Mouse (Mus musculus) NIH3T3 (cell line): ENCODE data around the gene Sgsh.

Experiments used
- DNase-seq: peaks from one replicate; pipeline ENCODE4 v3.0.0-alpha.2; 2012; ENCODE audit warnings: low read depth

The Sgsh gene

GRCm38 (mm10) chr11:119375425-119375824 is 20.1 kb upstream of the Sgsh start:
- DNase-seq: no peak

GRCm38 (mm10) chr11:119363534-119364145 is 8.3 kb upstream of the Sgsh start:
- DNase-seq: peak; percentile 84

DNA sequence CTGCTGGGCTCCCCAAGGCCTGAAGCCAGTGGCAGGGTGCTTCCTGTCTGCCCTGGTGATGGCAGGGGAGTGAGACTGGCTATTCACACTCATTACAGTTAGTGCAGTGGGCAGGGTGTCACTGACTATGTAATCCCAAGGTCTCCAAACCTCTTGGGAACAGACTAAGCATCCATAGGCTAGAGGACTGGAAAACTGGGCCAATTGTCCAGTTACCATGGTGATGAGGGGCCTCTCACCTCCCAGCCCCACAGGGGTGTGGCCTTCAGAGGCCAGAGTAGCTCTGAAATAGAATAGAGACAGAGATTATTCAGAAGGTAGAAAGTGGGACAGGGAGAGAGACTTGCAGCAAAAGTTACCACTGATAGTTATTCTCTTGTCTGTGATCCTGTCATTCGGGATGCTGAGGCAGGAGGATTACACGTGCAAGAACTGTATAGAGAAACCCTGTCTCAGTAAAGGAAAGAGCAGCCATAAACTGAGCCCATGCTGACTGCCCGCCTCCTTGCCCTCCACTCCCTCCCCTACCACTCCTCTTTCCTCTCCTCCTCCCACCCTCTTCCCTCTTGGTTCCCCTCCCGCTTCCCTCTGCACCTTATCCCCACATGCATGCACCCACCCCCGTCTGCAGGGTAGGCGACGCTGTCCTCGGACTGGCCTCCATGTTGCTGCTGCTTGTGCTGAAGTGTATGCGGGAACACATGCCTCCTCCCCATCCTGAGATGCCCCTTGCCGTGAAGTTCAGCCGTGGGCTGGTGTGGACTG is 7.6 kb upstream of the Sgsh start:
- DNase-seq: no peak

GRCm38 (mm10) chr11:119359089-119359488 is 3.8 kb upstream of the Sgsh start:
- no peak for DNase-seq

DNA sequence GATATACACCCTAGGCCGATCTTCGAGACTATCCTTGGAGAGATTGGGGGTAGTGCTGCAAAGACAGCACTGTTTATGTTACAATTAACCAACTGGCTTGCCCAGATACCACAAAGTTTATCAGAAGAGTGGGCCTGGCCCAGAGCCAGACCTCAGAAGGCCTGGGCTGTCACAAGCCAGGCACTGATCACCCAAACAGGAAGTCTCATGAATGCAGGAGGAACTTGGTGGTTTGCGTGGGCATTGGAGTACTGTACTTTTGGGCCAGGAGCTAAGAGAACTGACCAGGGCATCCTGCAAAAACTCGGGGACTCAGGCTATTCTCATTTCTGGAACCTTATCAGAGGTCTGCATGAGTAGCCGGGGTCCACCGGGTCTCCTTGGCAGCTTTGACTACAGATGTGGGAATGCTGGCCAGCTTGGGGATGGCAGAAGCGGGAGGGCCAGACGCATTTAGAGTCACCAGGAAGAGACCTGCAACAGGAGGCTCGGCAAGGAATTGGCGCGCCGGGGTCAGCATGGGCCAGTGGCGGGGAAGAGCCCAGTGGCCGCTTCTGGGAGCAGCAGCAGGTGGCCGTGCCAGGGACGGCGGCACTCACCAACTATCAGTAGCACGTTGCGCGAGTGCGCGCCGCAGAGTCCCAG is 416 bp downstream of the Sgsh start:
- peak; percentile 55 for DNase-seq

- DNase-seq: no peak
Measured at GRCm38 (mm10) chr11:119353946-119354345, 1.4 kb downstream of the Sgsh start.

DNA sequence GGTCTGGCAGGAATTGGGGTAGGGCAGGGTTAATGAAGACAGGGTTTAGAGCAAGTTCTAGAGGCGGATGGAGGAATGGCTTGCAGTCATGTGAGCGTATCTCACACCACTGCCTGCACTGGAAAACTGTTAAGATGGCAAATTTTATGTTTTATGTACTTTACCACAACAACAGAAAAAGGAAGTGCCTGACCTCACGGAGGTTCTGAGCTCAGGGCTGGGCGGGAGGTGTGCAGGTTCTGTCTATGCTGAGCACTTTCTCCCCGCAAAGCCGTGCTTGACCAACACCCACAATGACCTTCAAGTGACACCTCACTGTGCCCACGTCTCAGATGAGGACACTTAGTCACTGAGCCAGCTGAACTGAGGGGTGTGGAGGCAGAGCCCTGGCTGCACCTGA is 3.2 kb downstream of the Sgsh start:
- no peak for DNase-seq

GRCm38 (mm10) chr11:119347125-119347524 is 8.2 kb downstream of the Sgsh start:
- no peak for DNase-seq

DNA sequence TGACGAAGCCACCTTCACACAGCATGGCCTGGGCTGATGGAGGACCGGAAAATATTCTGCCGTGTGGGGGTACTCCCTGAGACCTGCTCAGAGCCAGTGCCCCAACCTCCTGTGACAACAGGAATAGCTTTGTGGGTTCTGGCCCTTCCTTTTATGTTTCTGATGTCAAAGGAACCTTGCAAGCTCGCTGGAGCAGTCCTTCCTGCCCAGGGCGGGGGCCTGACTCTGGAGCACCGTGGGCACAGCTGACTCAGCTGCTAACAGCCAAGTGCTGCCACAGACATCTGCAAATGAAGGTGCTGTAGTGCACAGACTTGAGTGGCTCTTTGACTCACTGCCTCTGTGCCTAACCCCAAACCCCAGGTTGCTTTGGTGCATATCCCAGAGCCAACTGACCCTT is 10.5 kb downstream of the Sgsh start:
- no peak for DNase-seq

GRCm38 (mm10) chr11:119344178-119344577 is 11.2 kb downstream of the Sgsh start:
- DNase-seq: no peak

- peak; percentile 93 for DNase-seq
Measured at GRCm38 (mm10) chr11:119339637-119340036, 15.7 kb downstream of the Sgsh start.

DNA sequence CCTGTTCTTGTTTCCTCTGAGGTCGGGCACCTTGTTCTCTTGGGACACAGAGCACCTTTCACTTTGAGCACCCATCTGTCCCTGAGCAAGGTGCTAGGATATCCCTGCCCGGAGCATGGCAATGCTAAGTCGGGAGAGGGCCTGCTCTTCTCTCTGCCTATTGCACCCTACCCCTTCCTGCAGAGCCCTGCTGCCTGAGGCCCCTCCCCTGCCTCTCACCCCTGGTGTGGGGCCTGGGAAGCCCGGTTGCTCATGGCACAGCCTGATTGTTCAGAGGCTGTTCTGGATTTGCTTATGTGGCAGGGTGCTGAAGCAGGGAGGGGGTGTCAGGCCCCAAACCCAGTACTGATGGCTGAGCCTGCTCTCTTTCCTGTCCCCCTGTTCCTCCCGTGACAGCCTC is 16.2 kb downstream of the Sgsh start:
- peak; percentile 42 for DNase-seq

DNA sequence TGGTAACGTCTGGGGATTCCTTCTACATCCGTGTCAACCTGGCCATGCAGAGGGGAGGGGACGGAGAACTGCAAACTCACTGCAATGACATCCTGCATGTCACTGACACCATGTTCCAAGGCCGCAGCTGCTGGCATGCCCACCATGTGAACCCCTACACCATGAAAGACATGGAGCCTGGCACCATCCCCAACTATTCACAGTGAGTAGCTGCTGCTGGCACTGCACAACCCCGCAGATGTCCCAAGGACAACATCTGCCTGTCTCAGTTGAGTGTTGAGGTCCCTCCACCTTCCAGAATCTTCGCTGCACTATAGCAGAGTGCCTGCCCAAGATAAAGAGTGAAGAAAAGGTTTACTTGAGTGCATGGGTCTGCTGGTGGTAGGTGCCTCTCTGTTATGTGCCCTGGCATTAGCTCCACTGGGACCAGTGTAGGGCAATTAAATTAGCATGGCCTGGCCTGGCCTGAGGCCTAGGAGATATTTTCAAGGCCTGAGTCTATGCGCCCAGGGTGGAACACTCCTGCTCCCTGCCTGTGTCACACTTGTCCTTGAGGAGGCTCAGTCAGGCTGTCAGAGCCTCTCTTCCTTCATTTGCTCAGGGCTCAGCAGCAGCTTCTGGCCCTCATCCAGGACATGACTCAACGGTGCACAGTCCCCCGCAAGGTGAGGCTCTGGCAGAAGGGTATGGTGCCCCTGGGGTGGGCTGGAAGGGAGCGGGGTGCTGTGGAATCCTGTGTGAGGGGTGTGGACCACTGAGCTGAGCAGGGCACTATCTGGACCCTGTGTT is 16.9 kb downstream of the Sgsh start:
- peak; percentile 52 for DNase-seq

GRCm38 (mm10) chr11:119331970-119332369 is 23.4 kb downstream of the Sgsh start:
- DNase-seq: peak; percentile 22

GRCm38 (mm10) chr11:119330592-119330991 is 24.7 kb downstream of the Sgsh start:
- DNase-seq: peak; percentile 24

DNA sequence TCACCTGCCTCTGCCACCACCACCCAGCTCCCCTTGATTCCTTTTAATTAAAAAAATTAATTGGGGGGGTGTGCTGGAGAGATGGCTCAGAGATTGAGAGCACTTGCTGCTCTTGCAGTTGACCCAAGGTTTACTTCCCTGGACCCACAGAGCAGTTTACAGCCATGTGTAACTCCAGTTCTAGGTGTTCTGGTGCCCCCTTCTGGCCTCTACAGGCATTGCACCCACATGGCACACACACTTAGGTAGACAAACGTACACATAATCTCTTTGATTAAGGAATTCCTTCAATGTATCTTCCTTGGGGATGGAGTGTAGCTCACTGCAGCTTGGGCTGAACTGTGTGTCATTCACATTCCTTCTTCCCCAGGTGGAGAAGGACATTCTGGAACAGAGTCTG is 30.3 kb downstream of the Sgsh start:
- DNase-seq: no peak

DNA sequence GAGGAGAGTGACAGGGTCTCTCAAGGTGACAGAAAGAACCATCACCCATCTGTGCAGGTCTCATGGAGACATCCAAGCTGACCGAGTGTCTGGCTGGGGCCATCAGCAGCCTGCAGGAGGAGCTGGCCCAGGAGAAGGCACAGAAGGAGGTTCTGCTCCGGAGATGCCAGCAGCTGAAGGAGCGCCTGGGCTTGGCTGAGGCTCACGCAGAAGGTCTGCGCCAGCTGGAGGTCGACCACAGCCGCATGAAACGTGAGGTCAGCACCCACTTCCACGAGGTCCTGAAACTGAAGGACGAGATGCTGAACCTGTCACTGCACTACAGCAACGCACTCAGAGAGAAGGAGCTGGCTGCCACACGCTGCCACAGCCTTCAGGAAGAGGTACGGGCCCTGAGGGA is 32.8 kb downstream of the Sgsh start:
- DNase-seq: no peak

DNA sequence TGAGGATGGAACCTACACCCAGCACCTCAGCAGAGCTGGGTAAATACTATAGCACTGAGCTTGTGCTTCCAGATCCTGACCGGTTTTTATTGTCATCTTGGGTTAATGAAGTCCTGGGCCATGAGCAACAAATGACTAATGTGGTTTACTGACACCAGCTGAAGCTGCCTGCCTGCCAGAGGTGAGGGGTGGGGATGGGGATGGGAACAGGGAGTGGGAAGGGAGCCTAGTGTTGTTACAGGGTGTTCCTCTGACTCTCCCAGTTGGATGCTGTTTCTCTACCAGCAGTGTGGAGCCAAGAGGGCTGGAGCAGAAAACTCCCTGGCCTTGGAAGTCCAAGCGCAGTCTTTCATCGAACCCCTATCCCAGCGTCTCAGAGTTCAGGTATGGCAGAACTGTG is 38.6 kb downstream of the Sgsh start:
- DNase-seq: peak; percentile 71

GRCm38 (mm10) chr11:119314252-119314936 is 40.9 kb downstream of the Sgsh start:
- DNase-seq: no peak

GRCm38 (mm10) chr11:119310621-119311020 is 44.7 kb downstream of the Sgsh start:
- DNase-seq: no peak

DNA sequence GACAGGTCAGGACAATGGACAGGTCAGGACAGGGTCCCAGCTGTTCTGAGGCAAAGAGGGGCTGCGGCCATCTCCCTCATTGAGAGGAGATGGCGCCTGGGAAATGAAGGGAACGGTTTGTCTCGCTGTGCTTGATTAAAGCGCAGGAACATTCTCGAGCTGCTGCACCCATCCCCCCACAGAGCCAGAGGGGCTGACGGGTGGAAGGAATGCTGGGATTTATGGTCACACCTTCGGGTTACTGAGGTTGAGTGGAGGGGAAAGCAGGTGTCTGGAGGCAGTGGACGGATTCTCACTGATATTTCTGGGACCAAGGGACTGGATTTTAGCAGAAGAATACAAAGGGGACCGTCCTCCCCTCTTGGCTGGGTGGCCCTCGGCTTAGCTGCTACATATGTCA is 47.4 kb downstream of the Sgsh start:
- no peak for DNase-seq

- no peak for DNase-seq
Measured at GRCm38 (mm10) chr11:119307658-119307867, 47.8 kb downstream of the Sgsh start, which contains the start of gene Card14. Card14 (plus strand) TSS chr11:119307768.
